Mouse (Mus musculus) cerebellum, postnatal 14 days (tissue): ENCODE results near the gene Gatad2a.

Source experiments
- DNase-seq, 2 experiments: peaks; one replicate each; pipeline ENCODE4 v3.0.0; 2021; ENCODE audit warnings: mixed read lengths in 2 of 2

Gatad2a gene

DNA sequence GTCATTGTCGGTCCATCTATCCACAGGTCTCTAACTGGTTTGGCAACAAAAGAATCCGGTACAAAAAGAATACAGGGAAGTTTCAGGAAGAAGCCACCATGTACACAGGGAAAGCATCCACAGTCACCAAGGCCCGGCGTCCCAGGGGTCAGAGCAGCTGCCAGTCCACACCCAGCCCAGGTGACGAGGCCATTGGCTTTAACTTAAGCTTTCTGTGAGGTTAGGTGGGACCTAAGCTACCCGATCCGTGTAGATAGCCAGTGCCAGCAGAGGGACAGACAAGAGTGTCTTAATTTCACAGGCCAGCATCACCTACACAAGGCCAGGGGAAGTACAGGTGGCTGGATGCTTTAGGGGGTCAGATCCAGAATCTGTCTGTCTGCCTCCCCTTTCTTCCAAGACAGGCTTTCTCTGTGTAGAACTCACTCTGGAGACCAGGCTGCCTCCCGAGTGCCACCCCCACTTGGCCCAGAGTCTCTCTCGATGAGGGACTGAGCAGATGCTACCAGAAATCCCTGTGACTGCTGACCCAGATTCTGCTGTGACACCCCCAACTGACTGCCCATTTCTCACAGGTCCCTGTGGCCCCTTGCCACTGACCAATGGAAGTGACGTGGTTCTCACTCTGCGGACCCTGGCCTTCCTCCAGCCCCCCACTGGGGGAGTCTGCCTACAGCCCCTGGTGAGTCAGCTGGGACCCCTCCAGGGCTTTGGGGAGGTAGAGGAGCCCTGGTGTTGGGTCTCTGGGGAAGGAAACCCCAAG, 126.0 kb downstream of the Gatad2a start:
- peak; percentile 61 to 76 for DNase-seq

DNA sequence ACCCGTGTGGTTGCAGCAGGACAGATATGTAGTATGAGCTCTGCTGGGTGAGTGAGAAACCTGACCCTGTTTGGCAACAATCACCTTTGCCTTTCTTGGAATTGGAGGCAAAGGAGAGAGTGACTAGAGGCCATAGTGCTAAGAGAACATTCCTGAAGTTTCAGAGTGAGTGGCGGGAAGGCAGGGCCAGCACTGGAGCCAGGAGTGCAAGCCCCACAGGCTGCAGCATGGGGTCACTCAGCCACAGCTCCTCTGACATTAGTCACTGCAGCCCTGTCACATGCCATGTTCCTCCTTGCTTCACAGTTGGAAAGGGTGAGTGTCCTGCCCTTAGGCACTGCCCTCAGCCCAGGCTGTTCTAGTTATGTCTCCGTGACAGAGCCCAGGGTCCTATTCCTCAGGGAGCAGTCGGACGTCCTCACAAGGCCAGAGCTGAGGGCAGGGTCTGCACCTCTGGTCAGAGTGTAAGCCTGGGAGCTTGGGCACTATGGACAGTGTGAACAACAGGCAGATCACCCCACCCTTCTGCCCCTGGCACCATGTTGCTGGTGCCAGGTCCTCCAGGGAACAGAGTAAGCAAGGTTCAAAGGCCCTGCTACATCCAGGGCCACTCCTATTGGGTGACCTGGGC, 128.4 kb downstream of the Gatad2a start:
- no peak for DNase-seq

GRCm38 (mm10) chr8:69864180-69864579, 132.0 kb downstream of the Gatad2a start:
- no peak for DNase-seq

DNA sequence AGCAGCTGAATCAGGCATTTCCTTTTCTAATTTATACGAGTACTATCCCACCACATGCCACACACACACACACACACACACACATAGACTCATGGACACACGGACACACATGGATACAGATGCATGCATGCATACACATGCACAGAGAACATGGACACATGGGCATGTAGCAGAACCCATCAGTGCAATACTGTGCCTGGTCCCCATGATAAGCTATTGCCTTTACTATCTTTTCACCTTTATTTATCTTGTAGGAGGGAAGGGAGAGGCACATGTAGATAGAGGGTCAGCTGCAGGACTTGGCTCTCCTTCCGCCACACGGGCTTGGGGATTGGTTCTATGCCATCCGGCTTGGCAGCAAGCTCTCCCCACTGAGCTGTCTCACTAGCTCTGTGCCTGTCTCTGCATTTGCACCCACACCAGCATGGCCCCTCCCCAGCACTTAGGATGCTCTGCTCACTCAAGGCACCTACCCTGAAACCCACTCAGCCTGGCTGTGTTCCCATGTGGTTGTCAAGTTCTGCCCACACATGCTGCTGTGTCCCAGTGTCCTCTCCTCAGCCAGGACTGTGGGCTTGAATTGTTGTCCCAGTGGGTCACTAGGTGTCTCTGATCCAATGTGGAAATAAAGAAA, 132.7 kb downstream of the Gatad2a start:
- DNase-seq = peak; percentile 69 to 72

DNA sequence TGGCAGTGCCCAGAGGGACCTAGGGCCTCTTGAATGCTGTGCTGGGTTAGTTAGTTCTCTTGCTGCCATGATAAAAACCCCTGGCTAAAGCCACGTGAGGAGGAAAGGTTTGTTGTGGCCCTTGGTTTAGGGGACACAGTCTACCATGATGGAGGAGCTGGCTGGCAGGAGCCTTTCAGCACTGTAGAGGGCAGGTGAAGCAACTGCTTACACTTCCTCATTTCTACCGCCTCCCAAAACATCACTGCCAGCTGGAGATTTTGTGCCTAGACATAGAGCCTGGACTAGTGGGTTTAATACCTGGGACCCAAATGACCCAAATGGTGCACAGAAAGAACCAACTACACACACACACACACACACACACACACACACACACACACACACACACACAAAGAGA, 134.9 kb downstream of the Gatad2a start:
- no peak for DNase-seq

DNA sequence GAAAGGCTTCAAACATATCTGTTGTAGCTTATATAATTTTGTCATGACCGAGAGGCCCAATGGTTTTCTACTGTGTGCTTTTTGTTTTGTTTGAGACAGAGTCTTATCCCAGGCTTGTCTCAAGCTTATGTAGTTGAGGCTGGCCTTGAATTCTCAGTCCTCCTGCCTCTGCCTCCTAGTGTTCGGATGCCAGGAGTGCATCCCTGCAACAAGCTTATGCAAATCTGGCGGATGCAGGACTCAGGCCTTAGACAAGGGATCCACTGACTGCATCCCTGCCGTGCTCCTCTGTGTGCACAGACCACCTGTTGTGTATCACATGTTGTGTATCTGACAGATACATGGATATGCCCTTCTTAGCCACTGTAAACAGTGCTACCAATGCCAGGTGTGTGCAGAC, 135.4 kb downstream of the Gatad2a start:
- no peak for DNase-seq
